Mouse (Mus musculus) brain, embryonic 14.5 days (tissue): ENCODE results near the gene Ankib1. TPM values are rescaled to one million over a fixed set of nuclear protein-coding genes. Genes with fewer than 3 reads are reported as not detected.
"Not testable (repeated sequence)": the region's sequence is repeated elsewhere in the genome, so short reads cannot be mapped to it uniquely, and the experiment has no call there.

Experiments
- DNase-seq: peaks from one replicate; pipeline ENCODE4 v3.0.0-alpha.2; 2011; ENCODE audit warnings: low read depth
- CTCF ChIP-seq: fragments of 200-500 bp; IDR thresholded peaks from 2 replicates; pipeline ENCODE4 v1.5.1; 2012; ENCODE audit warnings: inconsistent platforms, mild to moderate bottlenecking, moderate library complexity, borderline replicate concordance; ENCODE audit not compliant: insufficient read depth, insufficient read length; ENCODE audit errors: extremely low read depth
- POLR2A ChIP-seq: fragments of 200-500 bp; IDR thresholded peaks from 2 replicates; pipeline ENCODE4 v1.6.1; 2012; ENCODE audit warnings: mild to moderate bottlenecking, inconsistent platforms, borderline replicate concordance; ENCODE audit not compliant: poor library complexity, insufficient read depth, insufficient read length, severe bottlenecking; ENCODE audit errors: extremely low read depth
- polyA plus RNA-seq: library from polyadenylated mRNA; depleted of rRNA; stranded (reverse); fragments of >200 nt; gene quantifications from 2 replicates; pipeline ENCODE4 v1.2.3, GENCODE M21; 2012

The Ankib1 gene
- polyA plus RNA-seq, 1 experiment = 27.8 TPM

GRCm38 (mm10) chr5:3783947-3784681 lies 18.6 kb downstream of the Ankib1 start:
- TF ChIP-seq POLR2A (no peak), CTCF (no peak)
- peak; percentile 17 for DNase-seq

- DNase-seq = no peak
- peak; percentile 16; the same call in 1 of the 2 replicates for TF ChIP-seq CTCF
- no peak for TF ChIP-seq POLR2A
Observed at GRCm38 (mm10) chr5:3782670-3783069, 20.1 kb downstream of the Ankib1 start.

GRCm38 (mm10) chr5:3772017-3772416 lies 30.7 kb downstream of the Ankib1 start:
- DNase-seq = peak; percentile 22
- TF ChIP-seq POLR2A = no peak
- TF ChIP-seq CTCF = no peak

GRCm38 (mm10) chr5:3771512-3771911 lies 31.2 kb downstream of the Ankib1 start:
- peak; percentile 83 for DNase-seq
- TF ChIP-seq CTCF = no peak
- no peak for TF ChIP-seq POLR2A

GRCm38 (mm10) chr5:3750536-3750935 lies 52.2 kb downstream of the Ankib1 start:
- DNase-seq = peak; percentile 5

- not testable (repeated sequence) for DNase-seq
Observed at GRCm38 (mm10) chr5:3732846-3733245, 69.9 kb downstream of the Ankib1 start.

GRCm38 (mm10) chr5:3728820-3729219 lies 73.9 kb downstream of the Ankib1 start:
- no peak for DNase-seq
- TF ChIP-seq POLR2A (no peak), CTCF (no peak)

GRCm38 (mm10) chr5:3725491-3725890 lies 77.2 kb downstream of the Ankib1 start:
- TF ChIP-seq POLR2A = no peak
- DNase-seq = no peak

- TF ChIP-seq CTCF (no peak), POLR2A (no peak)
- DNase-seq = no peak
Observed at GRCm38 (mm10) chr5:3723415-3723814, 79.3 kb downstream of the Ankib1 start.

- DNase-seq = no peak
- TF ChIP-seq CTCF (no peak), POLR2A (no peak)
Observed at GRCm38 (mm10) chr5:3722873-3723272, 79.9 kb downstream of the Ankib1 start.

- TF ChIP-seq POLR2A (no peak), CTCF (no peak)
- DNase-seq = no peak
Observed at GRCm38 (mm10) chr5:3719371-3719770, 83.4 kb downstream of the Ankib1 start.

GRCm38 (mm10) chr5:3715800-3716199 lies 86.9 kb downstream of the Ankib1 start:
- TF ChIP-seq CTCF (no peak), POLR2A (no peak)
- no peak for DNase-seq

GRCm38 (mm10) chr5:3702180-3702579 lies 100.5 kb downstream of the Ankib1 start:
- TF ChIP-seq CTCF = no peak
- no peak for TF ChIP-seq POLR2A
- no peak for DNase-seq
